Mouse (Mus musculus): Measurements from ENCODE around the gene Baiap2. TPM values are rescaled to one million over a fixed set of nuclear protein-coding genes. Genes with fewer than 3 reads are reported as not detected.

Baiap2 gene
- total and polyA plus RNA-seq, 3 experiments, result 3.4 to 6.7 (median 6.1) TPM

DNA sequence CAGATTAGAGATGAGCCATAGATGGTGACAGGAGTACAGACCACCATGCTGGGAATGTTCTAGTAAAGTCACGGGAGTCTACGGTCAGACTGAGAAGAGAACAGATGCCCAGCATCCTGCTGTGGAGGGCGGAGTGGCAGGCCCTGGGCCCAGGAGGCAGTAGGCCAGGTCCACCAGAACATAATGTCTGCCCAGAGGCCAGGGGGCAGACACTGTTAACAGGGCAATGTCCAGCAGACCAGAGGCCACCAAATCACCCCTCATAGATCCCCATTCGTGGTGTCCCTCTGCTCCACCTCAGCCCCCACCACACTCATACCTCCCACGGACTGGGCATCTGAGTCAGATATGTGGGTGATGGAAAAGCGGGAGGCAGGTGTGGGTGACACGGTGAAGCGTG is 66.4 kb downstream of the Baiap2 start:
- DNase-seq (ENCODE audit: extremely low read depth), result no peak
- H3K4me2 ChIP-seq (ENCODE audit: insufficient read depth, low read depth, poor library complexity, severe bottlenecking), result no peak overlapping the region
- TF ChIP-seq SIN3A (IDR thresholded peaks at IDR 0.05; ENCODE audit: low read length), result no peak
- peaks cover 37% of the 10 kb centered on the region for H3K27me3 ChIP-seq (replicated peaks)
- peaks cover 10% of the 10 kb centered on the region for H3K9me3 ChIP-seq (replicated peaks; ENCODE audit: low read length)
- H3K4me1 ChIP-seq (ENCODE audit: control insufficient read depth in 1 of 2, insufficient read depth in 2 of 2), result peaks cover 9 to 13% of the 10 kb centered on the region in 2 experiments
- H3K79me2 ChIP-seq (replicated peaks; ENCODE audit: control insufficient read depth, extremely low read depth, insufficient read depth, poor library complexity, severe bottlenecking), result no peaks in the 10 kb centered on the region
- dilution Hi-C loops (cut with MboI; ENCODE audit: extremely low pct_ligation_motif_present, extremely low pct_unique_long_range_greater_than_20kb, low sequenced_read_pairs), result no loop called here
- H3K9ac ChIP-seq (ENCODE audit: insufficient read depth, low read depth), result no peak overlapping the region
- in situ Hi-C loops (cut with MboI; ENCODE audit: low pct_ligation_motif_present, low pct_unique_long_range_greater_than_20kb, low sequenced_read_pairs), result no loop called here
- no peak overlapping the region for H3K4me3 ChIP-seq (replicated peaks in 1 of 3; ENCODE audit: low read depth in 2 of 3, low read length in 2 of 3, poor library complexity in 1 of 3)
- peaks cover 0 to 2% of the 10 kb centered on the region in 2 experiments for H3K36me3 ChIP-seq (replicated peaks in 1 of 2; ENCODE audit: control insufficient read depth in 1 of 2, insufficient read depth in 1 of 2, low read length in 1 of 2)
- no peak overlapping the region for H3K27ac ChIP-seq (ENCODE audit: insufficient read depth, low read depth)

DNA sequence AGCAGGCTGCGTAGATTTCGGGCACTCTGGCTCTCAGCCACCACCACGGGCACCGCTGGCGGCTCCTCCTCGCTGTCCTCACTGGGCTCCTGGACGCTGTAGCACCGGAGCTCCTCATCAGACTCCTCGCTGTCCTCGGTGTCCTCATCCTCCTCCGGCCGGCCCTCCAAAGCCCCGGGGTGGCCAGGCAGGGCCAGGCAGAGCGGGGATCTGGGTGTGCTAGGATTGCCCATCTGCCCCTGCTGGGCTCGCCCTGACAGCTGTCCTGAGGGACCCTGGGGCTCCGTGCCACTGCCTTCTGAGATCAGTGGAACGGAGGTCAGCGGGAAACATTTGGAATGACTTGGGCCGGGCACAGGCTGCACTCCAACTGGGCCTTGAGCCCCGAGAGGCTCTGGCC is 67.4 kb downstream of the Baiap2 start:
- Histone ChIP-seq H3K79me2 (replicated peaks; ENCODE audit: control insufficient read depth, extremely low read depth, insufficient read depth, poor library complexity, severe bottlenecking) (no peaks in the 10 kb centered on the region), H3K9ac (ENCODE audit: insufficient read depth, low read depth) (no peak overlapping the region), H3K4me3 (replicated peaks in 1 of 3; ENCODE audit: low read depth in 2 of 3, low read length in 2 of 3, poor library complexity in 1 of 3) (no peak overlapping the region), H3K4me2 (ENCODE audit: insufficient read depth, low read depth, poor library complexity, severe bottlenecking) (no peak overlapping the region), H3K36me3 (replicated peaks in 1 of 2; ENCODE audit: control insufficient read depth in 1 of 2, insufficient read depth in 1 of 2, low read length in 1 of 2) (peaks cover 0 to 2% of the 10 kb centered on the region in 2 experiments), H3K27ac (ENCODE audit: insufficient read depth, low read depth) (no peak overlapping the region), H3K4me1 (ENCODE audit: control insufficient read depth in 1 of 2, insufficient read depth in 2 of 2) (peaks cover 9 to 13% of the 10 kb centered on the region in 2 experiments), H3K27me3 (replicated peaks) (peaks cover 45% of the 10 kb centered on the region), H3K9me3 (replicated peaks; ENCODE audit: low read length) (peaks cover 10% of the 10 kb centered on the region)
- dilution Hi-C loops (cut with MboI; ENCODE audit: extremely low pct_ligation_motif_present, extremely low pct_unique_long_range_greater_than_20kb, low sequenced_read_pairs), result no loop called here
- in situ Hi-C loops (cut with MboI; ENCODE audit: low pct_ligation_motif_present, low pct_unique_long_range_greater_than_20kb, low sequenced_read_pairs), result loop anchor here (5.0 kb wide), 1 partner anchor 297 kb away; no protein-coding TSS in a partner anchor
- DNase-seq (ENCODE audit: extremely low read depth), result no peak
- no peak for TF ChIP-seq HCFC1 (IDR thresholded peaks at IDR 0.05; ENCODE audit: low read depth, low read length)
- no peak for TF ChIP-seq ELF1 (IDR thresholded peaks at IDR 0.05; ENCODE audit: low read depth, low read length)

GRCm38 (mm10) chr11:120011114-120011760 is 68.7 kb downstream of the Baiap2 start:
- dilution Hi-C loops (cut with MboI; ENCODE audit: extremely low pct_ligation_motif_present, extremely low pct_unique_long_range_greater_than_20kb, low sequenced_read_pairs), result no loop called here
- H3K4me2 ChIP-seq (ENCODE audit: insufficient read depth, low read depth, poor library complexity, severe bottlenecking), result no peak overlapping the region
- no peak for DNase-seq (ENCODE audit: extremely low read depth)
- no peaks in the 10 kb centered on the region for H3K79me2 ChIP-seq (replicated peaks; ENCODE audit: control insufficient read depth, extremely low read depth, insufficient read depth, poor library complexity, severe bottlenecking)
- peaks cover 5% of the 10 kb centered on the region for H3K9me3 ChIP-seq (replicated peaks; ENCODE audit: low read length)
- H3K4me3 ChIP-seq (replicated peaks in 1 of 3; ENCODE audit: low read depth in 2 of 3, low read length in 2 of 3, poor library complexity in 1 of 3), result no peak overlapping the region
- in situ Hi-C loops (cut with MboI; ENCODE audit: low pct_ligation_motif_present, low pct_unique_long_range_greater_than_20kb, low sequenced_read_pairs), result loop anchor here (5.0 kb wide), 1 partner anchor 296 kb away; no protein-coding TSS in a partner anchor
- TF ChIP-seq MYC (IDR thresholded peaks at IDR 0.05; ENCODE audit: low read depth, low read length), result no peak
- no peak for TF ChIP-seq IRF4 (IDR thresholded peaks at IDR 0.05; ENCODE audit: low read depth, low read length)
- TF ChIP-seq ZMIZ1 (IDR thresholded peaks at IDR 0.05; ENCODE audit: low read depth, low read length), result no peak
- TF ChIP-seq USF2 (conservative IDR thresholded peaks at IDR 0.05; ENCODE audit: low read depth, low read length), result no peak
- TF ChIP-seq EP300 (IDR thresholded peaks at IDR 0.05; ENCODE audit: low read length), result no peak
- no peak for TF ChIP-seq POLR2A (IDR thresholded peaks at IDR 0.05; ENCODE audit: low read depth, low read length)
- no peak for TF ChIP-seq MXI1 (IDR thresholded peaks at IDR 0.05; ENCODE audit: low read depth, low read length)
- TF ChIP-seq NELFE (IDR thresholded peaks at IDR 0.05; ENCODE audit: low read depth, low read length), result no peak
- TF ChIP-seq RAD21 (IDR thresholded peaks at IDR 0.05; ENCODE audit: low read depth, low read length), result no peak
- H3K4me1 ChIP-seq (ENCODE audit: control insufficient read depth in 1 of 2, insufficient read depth in 2 of 2), result peaks cover 9 to 13% of the 10 kb centered on the region in 2 experiments
- H3K9ac ChIP-seq (ENCODE audit: insufficient read depth, low read depth), result no peak overlapping the region
- peaks cover 52% of the 10 kb centered on the region for H3K27me3 ChIP-seq (replicated peaks)
- H3K36me3 ChIP-seq (replicated peaks in 1 of 2; ENCODE audit: control insufficient read depth in 1 of 2, insufficient read depth in 1 of 2, low read length in 1 of 2), result peaks cover 0 to 1% of the 10 kb centered on the region in 2 experiments
- H3K27ac ChIP-seq (ENCODE audit: insufficient read depth, low read depth), result no peak overlapping the region

All from CH12.LX (cell line).